Mouse (Mus musculus): ENCODE data around the gene Ccdc14. TPM values are rescaled to one million over a fixed set of nuclear protein-coding genes. Genes with fewer than 3 reads are reported as not detected.

Gene Ccdc14
- polyA plus RNA-seq (2015; fragmentation: Illumina TruSeq; extraction: RNeasy Lipid Tissue Mini Kit (QIAGEN cat#74804); ENCODE audit: low read depth, low replicate concordance): 1.8 TPM

GRCm38 (mm10) chr16:34690334-34691144 lies at the start of gene Ccdc14:
TSS of gene Ccdc14 (plus strand) at chr16:34690616.

DNA sequence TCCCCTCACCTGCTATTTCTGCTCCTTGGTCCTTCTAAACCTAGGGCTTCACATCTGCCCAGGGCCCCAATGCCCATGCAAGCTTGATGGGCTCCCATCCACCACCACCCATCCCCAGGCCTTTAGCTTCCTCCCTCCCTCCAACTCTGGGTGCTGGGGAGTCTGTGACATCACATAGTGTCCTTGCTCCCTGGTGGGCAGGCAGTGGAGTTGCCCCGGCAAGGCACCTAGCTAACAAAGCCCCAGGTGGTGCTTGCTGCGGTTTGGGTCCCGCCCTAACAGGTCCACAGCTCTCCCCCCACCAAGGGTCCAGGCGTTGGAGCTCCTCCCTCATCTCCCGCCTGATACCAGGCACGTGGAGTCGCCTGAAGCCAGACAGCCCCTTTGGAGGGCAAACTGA lies 40.8 kb upstream of the Ccdc14 start, which contains the start of gene Ropn1:
Ropn1 (plus strand) TSS at position 301 of the 400 bp plus-strand sequence.

GRCm38 (mm10) chr16:34745065-34745585 lies 54.7 kb downstream of the Ccdc14 start, which contains the start of gene Mylk:
TSS of gene Mylk (plus strand) at chr16:34745210.

Other genes with a start within 250 kb of the Ccdc14 start
- 231 TPM for gene Kalrn, start 117.1 kb upstream of the Ccdc14 start, polyA plus RNA-seq (2015; fragmentation: Illumina TruSeq; extraction: RNeasy Lipid Tissue Mini Kit (QIAGEN cat#74804); ENCODE audit: low read depth, low replicate concordance)
- 0.58 TPM for gene Ropn1, start 40.7 kb upstream of the Ccdc14 start, polyA plus RNA-seq (2015; fragmentation: Illumina TruSeq; extraction: RNeasy Lipid Tissue Mini Kit (QIAGEN cat#74804); ENCODE audit: low read depth, low replicate concordance)
- 10.9 TPM for gene Mylk, start 54.6 kb downstream of the Ccdc14 start, polyA plus RNA-seq (2015; fragmentation: Illumina TruSeq; extraction: RNeasy Lipid Tissue Mini Kit (QIAGEN cat#74804); ENCODE audit: low read depth, low replicate concordance)